Mouse (Mus musculus): ENCODE results near the gene Fstl1. TPM values are rescaled to one million over a fixed set of nuclear protein-coding genes. Genes with fewer than 3 reads are reported as not detected.

Gene Fstl1
- polyA plus RNA-seq, 1 experiment from 2014 or later: 641 TPM

- WGBS: 81% methylated on average over 8 of the region's 8 CpGs
- Histone ChIP-seq H3K9ac (ENCODE audit: low read depth, low read length) (no peak overlapping the region; the same call in 1 of the 2 replicates), H3K36me3 (ENCODE audit: insufficient read depth, low read length) (no peaks in the 10 kb centered on the region), H3K4me1 (replicated peaks; ENCODE audit: insufficient read depth, low read length) (peaks cover 37% of the 10 kb centered on the region), H3K4me2 (ENCODE audit: low read length) (no peak overlapping the region), H3K9me3 (replicated peaks; ENCODE audit: low read length) (no peaks in the 10 kb centered on the region), H3K27ac (peak overlapping the region; percentile 47; the same call in 1 of the 2 replicates), H3K4me3 (replicated peaks; ENCODE audit: low read depth, low read length) (no peak overlapping the region), H3K27me3 (ENCODE audit: insufficient read depth, low read length) (no peaks in the 10 kb centered on the region)
- DNase-seq (ENCODE audit: low spot score) (no peak), ATAC-seq (replicated peaks; ENCODE audit: low FRiP score, low read depth) (no peak)
- no peak for TF ChIP-seq CTCF (IDR thresholded peaks at IDR 0.05; ENCODE audit: low read depth)
Measured at GRCm38 (mm10) chr16:37811874-37812273, 35.2 kb downstream of the Fstl1 start.

GRCm38 (mm10) chr16:37812474-37812886 lies 35.8 kb downstream of the Fstl1 start:
- H3K27me3 ChIP-seq (ENCODE audit: insufficient read depth, low read length): no peaks in the 10 kb centered on the region
- ATAC-seq (replicated peaks; ENCODE audit: low FRiP score, low read depth): no peak
- WGBS: 35% methylated on average over 9 of the region's 9 CpGs
- no peaks in the 10 kb centered on the region for H3K9me3 ChIP-seq (replicated peaks; ENCODE audit: low read length)
- peak; percentile 74 for DNase-seq (ENCODE audit: low spot score)
- H3K4me3 ChIP-seq (replicated peaks; ENCODE audit: low read depth, low read length): no peak overlapping the region
- peaks cover 33% of the 10 kb centered on the region for H3K4me1 ChIP-seq (replicated peaks; ENCODE audit: insufficient read depth, low read length)
- H3K4me2 ChIP-seq (ENCODE audit: low read length): no peak overlapping the region
- no peak overlapping the region for H3K9ac ChIP-seq (ENCODE audit: low read depth, low read length)
- H3K36me3 ChIP-seq (ENCODE audit: insufficient read depth, low read length): no peaks in the 10 kb centered on the region
- peak overlapping the region; percentile 47; the same call in 1 of the 2 replicates for H3K27ac ChIP-seq
- peak; percentile 62 for TF ChIP-seq CTCF (IDR thresholded peaks at IDR 0.05; ENCODE audit: low read depth)

- no peak overlapping the region for H3K4me2 ChIP-seq (ENCODE audit: low read length)
Measured at GRCm38 (mm10) chr16:37813691-37814382, 37.2 kb downstream of the Fstl1 start.

GRCm38 (mm10) chr16:37814383-37814971 lies 37.8 kb downstream of the Fstl1 start:
- ATAC-seq (replicated peaks; ENCODE audit: low FRiP score, low read depth) (peak; percentile 96), DNase-seq (ENCODE audit: low spot score) (peak; percentile 98)
- 7% methylated on average over 7 of the region's 7 CpGs for WGBS
- no peak overlapping the region for H3K9ac ChIP-seq (ENCODE audit: low read depth, low read length)
- H3K27me3 ChIP-seq (ENCODE audit: insufficient read depth, low read length): no peaks in the 10 kb centered on the region
- peak; percentile 73 for TF ChIP-seq CTCF (IDR thresholded peaks at IDR 0.05; ENCODE audit: low read depth)
- peaks cover 22% of the 10 kb centered on the region for H3K4me1 ChIP-seq (replicated peaks; ENCODE audit: insufficient read depth, low read length)
- H3K4me2 ChIP-seq (ENCODE audit: low read length): no peak overlapping the region; the same call in 1 of the 2 replicates
- H3K4me3 ChIP-seq (replicated peaks; ENCODE audit: low read depth, low read length): no peak overlapping the region
- H3K36me3 ChIP-seq (ENCODE audit: insufficient read depth, low read length): peaks cover 13% of the 10 kb centered on the region; the same call in 1 of the 2 replicates
- no peaks in the 10 kb centered on the region for H3K9me3 ChIP-seq (replicated peaks; ENCODE audit: low read length)
- H3K27ac ChIP-seq: peak overlapping the region; percentile 75

More at GRCm38 (mm10) chr16:37813691-37814382, 37.2 kb downstream of the Fstl1 start:
- H3K4me1 ChIP-seq (replicated peaks; ENCODE audit: insufficient read depth, low read length): peaks cover 27% of the 10 kb centered on the region
- no peaks in the 10 kb centered on the region for H3K9me3 ChIP-seq (replicated peaks; ENCODE audit: low read length)
- no peak for DNase-seq (ENCODE audit: low spot score)
- TF ChIP-seq CTCF (IDR thresholded peaks at IDR 0.05; ENCODE audit: low read depth): no peak
- H3K36me3 ChIP-seq (ENCODE audit: insufficient read depth, low read length): peaks cover 8% of the 10 kb centered on the region; the same call in 1 of the 2 replicates
- H3K9ac ChIP-seq (ENCODE audit: low read depth, low read length): no peak overlapping the region
- peak overlapping the region; percentile 73 for H3K27ac ChIP-seq
- no peak for ATAC-seq (replicated peaks; ENCODE audit: low FRiP score, low read depth)
- WGBS: 19% methylated on average over 5 of the region's 5 CpGs
- no peaks in the 10 kb centered on the region for H3K27me3 ChIP-seq (ENCODE audit: insufficient read depth, low read length)
- H3K4me3 ChIP-seq (replicated peaks; ENCODE audit: low read depth, low read length): no peak overlapping the region

GRCm38 (mm10) chr16:37817986-37818385 lies 41.3 kb downstream of the Fstl1 start:
- Histone ChIP-seq H3K9me3 (replicated peaks; ENCODE audit: low read length) (no peaks in the 10 kb centered on the region), H3K4me2 (ENCODE audit: low read length) (no peak overlapping the region), H3K27me3 (ENCODE audit: insufficient read depth, low read length) (no peaks in the 10 kb centered on the region), H3K9ac (ENCODE audit: low read depth, low read length) (no peak overlapping the region), H3K4me3 (replicated peaks; ENCODE audit: low read depth, low read length) (no peak overlapping the region), H3K36me3 (ENCODE audit: insufficient read depth, low read length) (peaks cover 39% of the 10 kb centered on the region), H3K4me1 (replicated peaks; ENCODE audit: insufficient read depth, low read length) (peaks cover 11% of the 10 kb centered on the region), H3K27ac (no peak overlapping the region)
- TF ChIP-seq CTCF (IDR thresholded peaks at IDR 0.05; ENCODE audit: low read depth): no peak
- 71% methylated on average over 4 of the region's 4 CpGs for WGBS
- DNase-seq (ENCODE audit: low spot score) (no peak), ATAC-seq (replicated peaks; ENCODE audit: low FRiP score, low read depth) (no peak)

- ATAC-seq (replicated peaks; ENCODE audit: low FRiP score, low read depth) (no peak), DNase-seq (ENCODE audit: low spot score) (no peak)
- no peak for TF ChIP-seq CTCF (IDR thresholded peaks at IDR 0.05; ENCODE audit: low read depth)
- peaks cover 68% of the 10 kb centered on the region for H3K36me3 ChIP-seq (ENCODE audit: insufficient read depth, low read length)
- H3K9me3 ChIP-seq (replicated peaks; ENCODE audit: low read length): no peaks in the 10 kb centered on the region
- H3K4me3 ChIP-seq (replicated peaks; ENCODE audit: low read depth, low read length): no peak overlapping the region
- no peak overlapping the region for H3K4me2 ChIP-seq (ENCODE audit: low read length)
- 66% methylated on average over 5 of the region's 5 CpGs for WGBS
- H3K4me1 ChIP-seq (replicated peaks; ENCODE audit: insufficient read depth, low read length): no peaks in the 10 kb centered on the region
- no peak overlapping the region for H3K27ac ChIP-seq
- H3K9ac ChIP-seq (ENCODE audit: low read depth, low read length): no peak overlapping the region
- no peaks in the 10 kb centered on the region for H3K27me3 ChIP-seq (ENCODE audit: insufficient read depth, low read length)
Measured at GRCm38 (mm10) chr16:37823949-37824348, 47.3 kb downstream of the Fstl1 start.

Data from kidney, postnatal 0 days (tissue).